Mouse (Mus musculus) liver, embryonic 11.5 days (tissue): ENCODE results near the gene Eml2. TPM values are rescaled to one million over a fixed set of nuclear protein-coding genes. Genes with fewer than 3 reads are reported as not detected.

ENCODE experiments used
- ATAC-seq: fragments of 200-750 bp; cut with Nextera tagmentation; replicated peaks from 2 replicates; pipeline ENCODE4 v1.8.0; 2017; ENCODE audit warnings: moderate number of reproducible peaks, mild to moderate bottlenecking, moderate TSS enrichment, moderate library complexity; ENCODE audit not compliant: low FRiP score
- DNase-seq: peaks from one replicate; pipeline ENCODE4 v3.0.0-alpha.2; 2017; ENCODE audit warnings: low spot score
- H3K27ac ChIP-seq: fragments of 300-500 bp; sonication (generic); 2 replicates; pipeline ENCODE4 v1.5.1; 2014; ENCODE audit warnings: mild to moderate bottlenecking, low read depth, low read length, control low read depth
- H3K27me3 ChIP-seq: fragments of 300-500 bp; sonication (generic); replicated peaks from 2 replicates; pipeline ENCODE4 v1.6.1; 2014; ENCODE audit warnings: low read length, mixed read lengths; ENCODE audit not compliant: control insufficient read depth, insufficient read depth
- H3K36me3 ChIP-seq: fragments of 300-500 bp; sonication (generic); 2 replicates; pipeline ENCODE4 v1.6.1; 2014; ENCODE audit warnings: mild to moderate bottlenecking, low read length, moderate library complexity, mixed read lengths; ENCODE audit not compliant: control insufficient read depth, insufficient read depth
- H3K4me1 ChIP-seq: fragments of 300-500 bp; sonication (generic); replicated peaks from 2 replicates; pipeline ENCODE4 v1.6.1; 2014; ENCODE audit warnings: low read length, mixed read lengths; ENCODE audit not compliant: control insufficient read depth, insufficient read depth
- H3K4me2 ChIP-seq: fragments of 300-500 bp; sonication (generic); 2 replicates; pipeline ENCODE4 v1.6.1; 2014; ENCODE audit warnings: mild to moderate bottlenecking, control low read depth, moderate library complexity
- H3K4me3 ChIP-seq: fragments of 300-500 bp; sonication (generic); 2 replicates; pipeline ENCODE4 v1.5.1; 2014; ENCODE audit warnings: low read depth, low read length, control low read depth
- H3K9ac ChIP-seq: fragments of 300-500 bp; sonication (generic); 2 replicates; pipeline ENCODE4 v1.6.1; 2014; ENCODE audit warnings: low read depth, low read length, control low read depth
- H3K9me3 ChIP-seq: fragments of 300-500 bp; sonication (generic); 2 replicates; pipeline ENCODE4 v1.6.1; 2016; ENCODE audit warnings: low read length, inconsistent platforms, mixed read lengths; ENCODE audit not compliant: control insufficient read depth
- WGBS: fragments of 180-500 bp; shearing (Covaris S2); extraction: QIAGEN DNeasy Blood & Tissue Kit; methylation state at CpG from one replicate; pipeline ENCODE4 v1.1.7; 2014; 5-methylcytosine and 5-hydroxymethylcytosine counted together
- polyA plus RNA-seq: library from polyadenylated mRNA; unstranded; fragments of >200 nt; fragmentation: Nextera tagmentation; extraction: Ambion mirVana; gene quantifications from 2 replicates; pipeline ENCODE4 v1.2.1, GENCODE M21; 2014

The Eml2 gene
- polyA plus RNA-seq, 1 experiment from 2014 or later, result 2.7 TPM

- ATAC-seq, result no peak
- Histone ChIP-seq H3K36me3 (peaks cover 3% of the 10 kb centered on the region), H3K4me3 (no peak overlapping the region), H3K27me3 (no peaks in the 10 kb centered on the region), H3K9me3 (no peaks in the 10 kb centered on the region), H3K9ac (no peak overlapping the region), H3K4me1 (peaks cover 40% of the 10 kb centered on the region), H3K4me2 (no peak overlapping the region), H3K27ac (no peak overlapping the region)
- WGBS, result 70% methylated on average over 5 of the region's 5 CpGs
- DNase-seq, result no peak
These were observed 58.4 kb downstream of the Eml2 start for GRCm38 (mm10) chr7:19234652-19235051.

- no peak overlapping the region for H3K4me2 ChIP-seq
- peaks cover 40% of the 10 kb centered on the region for H3K4me1 ChIP-seq
- H3K36me3 ChIP-seq, result peaks cover 3% of the 10 kb centered on the region
- no peak for ATAC-seq
- H3K4me3 ChIP-seq, result no peak overlapping the region
- 76% methylated on average over 2 of the region's 2 CpGs for WGBS
- no peaks in the 10 kb centered on the region for H3K27me3 ChIP-seq
- H3K9ac ChIP-seq, result no peak overlapping the region
- no peak for DNase-seq
- H3K27ac ChIP-seq, result no peak overlapping the region
- no peaks in the 10 kb centered on the region for H3K9me3 ChIP-seq
These were observed 59.0 kb downstream of the Eml2 start for GRCm38 (mm10) chr7:19235092-19235671.

DNA sequence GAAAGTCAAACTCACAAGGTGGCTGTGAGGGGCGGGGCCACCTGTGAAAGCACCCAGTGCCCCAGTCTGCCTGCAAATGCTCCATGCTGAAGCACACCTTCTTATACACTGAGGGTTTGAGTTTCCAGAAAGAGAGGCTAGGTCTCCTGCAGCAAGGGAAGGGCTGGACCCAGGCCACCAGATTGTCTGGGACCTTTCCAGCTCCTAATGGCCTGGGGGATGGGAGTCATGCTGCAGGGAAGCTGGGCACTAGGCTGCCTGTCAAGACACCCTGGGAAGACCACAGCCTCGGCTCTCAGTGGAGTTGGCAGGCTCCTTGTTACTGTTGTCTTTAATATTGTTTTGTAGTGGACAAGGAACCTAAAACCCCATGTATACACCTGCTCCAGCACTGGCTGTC is 60.2 kb downstream of the Eml2 start:
- Histone ChIP-seq H3K9ac (no peak overlapping the region), H3K27ac (no peak overlapping the region)
- no peak for ATAC-seq

DNA sequence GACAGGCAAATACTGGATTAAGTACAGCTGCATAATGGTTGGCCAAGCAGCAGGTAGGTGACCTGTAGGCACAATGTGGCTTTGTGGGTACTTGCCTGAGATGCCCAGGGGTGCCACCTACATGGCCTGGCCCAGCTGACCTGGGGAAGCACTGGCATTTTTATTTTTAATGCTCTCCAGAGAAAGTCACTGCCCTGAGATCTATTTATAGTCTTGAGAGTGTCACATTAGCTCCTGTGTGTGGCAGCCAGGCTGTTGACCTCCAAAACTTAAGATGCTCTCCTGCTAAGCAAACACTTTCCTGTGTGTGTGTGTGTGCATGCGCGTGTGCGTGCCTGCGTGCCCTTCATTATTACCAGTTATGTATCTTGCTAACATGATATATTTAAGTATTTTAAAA is 62.1 kb downstream of the Eml2 start:
- Histone ChIP-seq H3K4me3 (no peak overlapping the region), H3K9ac (no peak overlapping the region), H3K9me3 (no peaks in the 10 kb centered on the region), H3K4me1 (peaks cover 49% of the 10 kb centered on the region), H3K4me2 (no peak overlapping the region), H3K27ac (no peak overlapping the region; the same call in 1 of the 2 replicates), H3K36me3 (peaks cover 4% of the 10 kb centered on the region), H3K27me3 (no peaks in the 10 kb centered on the region)
- WGBS, result 97% methylated on average over 4 of the region's 4 CpGs
- DNase-seq (no peak), ATAC-seq (no peak)

More for the DNA sequence above, 60.2 kb downstream of the Eml2 start:
- DNase-seq, result no peak
- Histone ChIP-seq H3K27me3 (no peaks in the 10 kb centered on the region), H3K4me2 (no peak overlapping the region), H3K4me3 (no peak overlapping the region), H3K4me1 (peaks cover 49% of the 10 kb centered on the region), H3K36me3 (peaks cover 4% of the 10 kb centered on the region), H3K9me3 (no peaks in the 10 kb centered on the region)
- 90% methylated on average over 2 of the region's 2 CpGs for WGBS

DNA sequence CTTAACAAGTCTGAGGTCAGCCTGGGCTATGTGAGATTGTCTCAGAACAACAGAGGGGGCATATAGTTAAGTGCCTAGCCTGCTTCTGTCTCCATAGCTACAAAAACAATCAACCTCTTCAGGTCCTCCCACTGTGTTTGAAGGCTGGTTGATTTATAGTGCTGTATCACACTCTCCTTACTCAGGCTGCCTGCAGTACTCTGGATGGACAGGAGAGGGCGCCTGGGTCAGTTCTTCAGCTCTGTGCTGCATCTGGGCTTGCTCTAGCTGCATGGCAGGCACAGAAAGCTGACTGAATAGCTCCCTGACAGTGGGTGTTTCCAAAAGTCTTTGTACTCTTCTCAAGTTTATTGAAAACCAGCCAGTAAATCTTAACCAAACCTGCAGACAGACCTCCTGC is 63.2 kb downstream of the Eml2 start:
- Histone ChIP-seq H3K4me2 (peak overlapping the region; percentile 56), H3K9me3 (no peaks in the 10 kb centered on the region), H3K4me3 (0 out of 2 replicates have a peak overlapping the region, but pooled peaks have one; percentile 11), H3K27me3 (no peaks in the 10 kb centered on the region), H3K27ac (peak overlapping the region; percentile 95), H3K36me3 (peaks cover 4% of the 10 kb centered on the region; the same call in 1 of the 2 replicates), H3K9ac (peak overlapping the region; percentile 42; the same call in 1 of the 2 replicates), H3K4me1 (peaks cover 49% of the 10 kb centered on the region)
- WGBS, result 0% methylated on average over 1 of the region's 1 CpGs
- DNase-seq, result peak; percentile 89
- ATAC-seq, result peak; percentile 90

- no peaks in the 10 kb centered on the region for H3K27me3 ChIP-seq
- WGBS, result 28% methylated on average over 1 of the region's 4 CpGs
- ATAC-seq (peak; percentile 91), DNase-seq (no peak)
- H3K36me3 ChIP-seq, result peaks cover 8% of the 10 kb centered on the region; the same call in 1 of the 2 replicates
- H3K4me3 ChIP-seq, result 0 out of 2 replicates have a peak overlapping the region, but pooled peaks have one; percentile 11
- H3K9ac ChIP-seq, result peak overlapping the region; percentile 42
- no peaks in the 10 kb centered on the region for H3K9me3 ChIP-seq
- peaks cover 46% of the 10 kb centered on the region for H3K4me1 ChIP-seq
- H3K4me2 ChIP-seq, result peak overlapping the region; percentile 56
- peak overlapping the region; percentile 95 for H3K27ac ChIP-seq
These were observed 63.8 kb downstream of the Eml2 start for GRCm38 (mm10) chr7:19239986-19240385.

DNA sequence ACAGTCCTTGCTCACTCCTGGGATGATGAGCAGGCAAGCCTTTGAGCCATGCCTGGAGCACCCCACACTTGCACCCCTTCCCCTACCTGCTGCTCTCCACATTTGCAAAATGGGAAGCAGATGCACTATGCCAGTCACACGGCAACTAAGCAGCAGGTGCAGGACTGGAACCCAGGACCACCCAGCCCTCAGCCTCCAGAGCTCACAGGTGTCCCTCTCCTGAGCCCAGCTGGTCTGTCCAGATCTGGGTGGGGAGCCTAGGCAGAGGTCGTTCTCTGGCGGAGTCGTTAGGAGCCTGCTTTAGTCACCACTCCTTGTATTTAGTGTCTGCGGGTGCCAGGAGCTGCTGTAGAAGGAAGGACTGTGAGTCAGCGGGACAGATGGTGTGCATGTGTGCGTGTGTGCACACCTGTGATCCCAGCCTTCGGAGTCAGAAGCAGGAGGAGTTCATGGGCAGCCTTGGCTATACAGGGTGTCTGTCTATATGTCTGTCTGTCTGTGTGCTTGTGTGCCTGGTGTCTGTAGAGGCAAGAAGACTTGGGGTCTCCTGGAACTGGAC is 64.8 kb downstream of the Eml2 start:
- Histone ChIP-seq H3K4me3 (no peak overlapping the region), H3K4me1 (peaks cover 36% of the 10 kb centered on the region), H3K9ac (peak overlapping the region; percentile 47), H3K27me3 (no peaks in the 10 kb centered on the region), H3K9me3 (no peaks in the 10 kb centered on the region), H3K4me2 (peak overlapping the region; percentile 14; the same call in 1 of the 2 replicates), H3K27ac (peak overlapping the region; percentile 95), H3K36me3 (peaks cover 13% of the 10 kb centered on the region; the same call in 1 of the 2 replicates)
- WGBS, result 88% methylated on average over 8 of the region's 8 CpGs
- DNase-seq (no peak), ATAC-seq (no peak)

DNA sequence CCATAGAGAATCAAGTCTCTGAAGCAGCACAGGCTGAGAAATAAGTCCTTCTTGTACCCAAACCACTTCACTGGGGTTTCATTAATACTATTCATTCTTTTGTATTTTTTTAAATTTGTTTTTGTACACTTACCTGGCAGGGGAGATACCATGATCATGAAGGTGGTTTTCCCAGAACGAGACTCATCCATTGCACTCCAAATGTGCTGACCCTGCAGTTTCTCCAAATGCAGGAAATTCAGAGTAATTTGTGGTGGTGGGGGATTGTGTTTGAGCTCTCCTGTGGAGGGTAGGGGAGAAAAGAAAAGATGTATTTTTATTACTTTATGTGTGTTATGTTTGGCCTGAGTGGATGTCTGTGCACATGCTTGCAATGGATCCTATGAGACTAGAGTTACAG is 65.8 kb downstream of the Eml2 start:
- Histone ChIP-seq H3K4me1 (peaks cover 34% of the 10 kb centered on the region), H3K4me2 (no peak overlapping the region; the same call in 1 of the 2 replicates), H3K36me3 (peaks cover 13% of the 10 kb centered on the region; the same call in 1 of the 2 replicates), H3K9ac (no peak overlapping the region), H3K4me3 (no peak overlapping the region), H3K9me3 (no peaks in the 10 kb centered on the region), H3K27ac (no peak overlapping the region), H3K27me3 (no peaks in the 10 kb centered on the region)
- WGBS, result 91% methylated on average over 1 of the region's 1 CpGs
- ATAC-seq, result no peak
- no peak for DNase-seq

DNA sequence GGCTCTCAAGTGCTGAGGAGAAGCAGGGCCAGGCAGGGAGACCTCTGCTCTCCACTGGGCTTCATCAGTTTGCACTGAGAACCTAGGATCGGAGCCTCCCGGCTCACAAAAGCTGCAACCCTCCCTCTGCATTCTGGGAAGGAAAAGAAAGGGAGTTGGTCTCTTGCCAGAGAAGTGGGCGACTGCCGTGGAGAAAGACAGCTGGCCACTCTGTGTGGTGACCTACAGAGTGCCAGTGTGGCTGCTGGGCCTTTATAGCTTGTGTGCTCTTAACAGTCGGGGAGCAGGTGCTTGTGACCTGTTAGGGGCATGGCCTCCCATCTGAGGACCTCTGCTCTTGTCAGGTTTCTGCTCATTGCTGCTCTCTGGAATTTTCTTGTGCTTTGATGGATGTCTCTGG is 67.6 kb downstream of the Eml2 start:
- WGBS, result 84% methylated on average over 5 of the region's 5 CpGs
- Histone ChIP-seq H3K4me2 (no peak overlapping the region), H3K9me3 (no peaks in the 10 kb centered on the region), H3K9ac (no peak overlapping the region), H3K4me1 (peaks cover 31% of the 10 kb centered on the region), H3K4me3 (no peak overlapping the region), H3K27me3 (no peaks in the 10 kb centered on the region), H3K36me3 (peaks cover 16% of the 10 kb centered on the region; the same call in 1 of the 2 replicates), H3K27ac (no peak overlapping the region)
- DNase-seq, result no peak
- no peak for ATAC-seq
